Mouse (Mus musculus): ENCODE measurements at regions not wholly inside any gene's neighbourhood (a gene's known extent, or its start where the extent isn't known, plus 50 kb on each side); places are given as distances from the start of the nearest gene placed in this dataset.

- ATAC-seq, result no peak
- 73% methylated on average over 8 of the region's 8 CpGs for WGBS (ENCODE audit: insufficient replicate concordance)
- H3K9me3 ChIP-seq (replicated peaks), result no peaks in the 10 kb centered on the region
- H3K4me3 ChIP-seq, result no peak overlapping the region
- H3K27ac ChIP-seq, result no peak overlapping the region
- H3K4me1 ChIP-seq, result peaks cover 15% of the 10 kb centered on the region
- H3K36me3 ChIP-seq, result no peaks in the 10 kb centered on the region
- no peaks in the 10 kb centered on the region for H3K27me3 ChIP-seq (replicated peaks)
- H3K4me2 ChIP-seq, result no peak overlapping the region
- no peak overlapping the region for H3K9ac ChIP-seq
Observed at GRCm38 (mm10) chr8:126650945-126651344, 57.2 kb upstream of the Irf2bp2 start.

- H3K4me2 ChIP-seq, result no peak overlapping the region
- no peaks in the 10 kb centered on the region for H3K36me3 ChIP-seq
- H3K9ac ChIP-seq, result no peak overlapping the region
- no peak overlapping the region for H3K27ac ChIP-seq
- H3K27me3 ChIP-seq (replicated peaks), result no peaks in the 10 kb centered on the region
- H3K4me3 ChIP-seq, result no peak overlapping the region
- no peaks in the 10 kb centered on the region for H3K9me3 ChIP-seq (replicated peaks)
- WGBS (ENCODE audit: insufficient replicate concordance), result 56% methylated on average over 1 of the region's 1 CpGs
- peaks cover 15% of the 10 kb centered on the region for H3K4me1 ChIP-seq
- no peak for ATAC-seq
Observed at GRCm38 (mm10) chr8:126649305-126649704, 55.5 kb upstream of the Irf2bp2 start.

DNA sequence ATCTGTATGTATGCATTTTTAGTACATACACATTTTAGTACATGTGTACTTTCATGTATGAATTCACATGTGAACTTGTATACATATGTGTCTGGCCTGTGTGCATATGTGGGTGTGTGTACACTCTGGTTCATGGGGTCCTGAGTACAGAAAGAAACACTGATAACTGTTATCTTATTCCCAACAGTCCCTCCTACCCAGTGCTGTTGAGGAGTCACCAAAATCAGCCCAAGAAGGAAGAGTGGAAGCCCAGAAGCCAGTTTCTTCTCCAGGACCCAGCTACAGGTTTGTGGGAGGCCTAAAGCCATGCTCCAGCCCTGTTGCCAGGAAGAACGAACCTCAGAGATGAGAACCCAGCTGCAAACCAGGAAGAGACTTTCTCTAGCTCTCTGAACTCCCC, 53.6 kb upstream of the Irf2bp2 start:
- WGBS (ENCODE audit: insufficient replicate concordance), result 43% methylated on average over 1 of the region's 1 CpGs
- Histone ChIP-seq H3K27ac (no peak overlapping the region), H3K4me1 (peaks cover 15% of the 10 kb centered on the region), H3K9ac (no peak overlapping the region), H3K9me3 (replicated peaks) (no peaks in the 10 kb centered on the region), H3K36me3 (no peaks in the 10 kb centered on the region), H3K4me2 (no peak overlapping the region), H3K27me3 (replicated peaks) (no peaks in the 10 kb centered on the region), H3K4me3 (no peak overlapping the region)
- peak; percentile 47; the same call in 1 of the 2 replicates for ATAC-seq

DNA sequence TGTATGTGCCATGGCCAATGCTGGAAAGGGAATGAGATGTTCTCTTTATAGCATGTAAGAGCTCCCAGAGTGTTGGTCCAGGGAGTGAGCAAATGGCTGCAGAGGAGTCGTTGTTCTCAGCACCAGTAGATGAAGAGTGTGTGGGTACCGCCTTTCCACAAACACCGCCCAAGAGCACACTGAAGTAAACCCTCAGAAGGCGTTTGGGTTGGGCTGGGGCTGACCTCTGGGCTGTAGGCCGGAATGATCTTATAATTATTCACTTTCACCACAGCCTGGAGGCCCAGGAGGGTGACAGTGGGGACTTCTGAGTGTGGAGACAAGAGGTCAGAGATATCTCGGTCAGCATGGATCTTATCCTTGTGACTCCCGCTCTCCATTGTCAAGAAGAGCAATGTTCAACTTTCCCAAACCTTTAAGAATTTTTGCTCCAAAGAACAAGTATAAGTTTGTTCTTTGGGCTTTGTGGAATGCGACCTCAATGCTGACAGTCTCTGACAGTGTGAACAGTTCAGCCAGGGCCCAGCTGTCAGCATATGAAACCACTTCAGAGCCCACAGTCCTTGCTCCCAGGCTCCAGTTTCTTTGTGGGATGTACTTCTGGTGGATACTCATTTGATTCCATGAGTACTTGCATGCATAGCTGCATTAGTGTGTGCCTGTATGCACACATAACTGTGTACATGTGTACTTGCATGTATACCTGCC, 53.0 kb upstream of the Irf2bp2 start:
- H3K4me2 ChIP-seq, result no peak overlapping the region
- no peaks in the 10 kb centered on the region for H3K36me3 ChIP-seq
- 68% methylated on average over 8 of the region's 8 CpGs for WGBS (ENCODE audit: insufficient replicate concordance)
- no peak for ATAC-seq
- H3K9me3 ChIP-seq (replicated peaks), result no peaks in the 10 kb centered on the region
- H3K27ac ChIP-seq, result no peak overlapping the region
- no peak overlapping the region for H3K4me3 ChIP-seq
- peaks cover 15% of the 10 kb centered on the region for H3K4me1 ChIP-seq
- H3K9ac ChIP-seq, result no peak overlapping the region
- no peaks in the 10 kb centered on the region for H3K27me3 ChIP-seq (replicated peaks)

DNA sequence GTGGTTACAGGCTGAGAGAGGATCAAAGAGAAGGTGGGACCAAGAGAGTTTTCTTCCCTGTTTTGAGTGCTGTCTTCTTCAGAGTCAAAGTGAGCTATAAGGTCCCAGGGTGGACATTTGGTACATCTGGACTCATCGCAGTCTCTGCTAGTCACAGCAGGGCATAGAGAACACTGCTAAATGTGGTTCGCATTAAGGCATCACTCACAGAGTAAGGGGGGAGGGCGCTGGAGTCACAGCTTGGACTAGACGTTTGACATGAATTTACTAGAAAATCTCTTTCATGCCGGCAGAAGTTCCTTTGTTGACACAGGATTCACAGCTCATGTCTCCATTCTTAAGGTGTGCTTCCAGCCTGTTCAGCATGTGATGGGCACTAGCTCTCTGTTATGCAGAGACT, 50.4 kb upstream of the Irf2bp2 start:
- no peak for ATAC-seq
- 70% methylated on average over 5 of the region's 5 CpGs for WGBS (ENCODE audit: insufficient replicate concordance)
- Histone ChIP-seq H3K36me3 (no peaks in the 10 kb centered on the region), H3K4me1 (peaks cover 20% of the 10 kb centered on the region), H3K27ac (no peak overlapping the region), H3K9me3 (replicated peaks) (no peaks in the 10 kb centered on the region), H3K9ac (no peak overlapping the region), H3K27me3 (replicated peaks) (no peaks in the 10 kb centered on the region), H3K4me2 (no peak overlapping the region), H3K4me3 (no peak overlapping the region)

Measured in liver, embryonic 12.5 days (tissue).